Mouse (Mus musculus) midbrain, embryonic 16.5 days (tissue): ENCODE measurements around the gene Zfp352. TPM values are rescaled to one million over a fixed set of nuclear protein-coding genes. Genes with fewer than 3 reads are reported as not detected.
A peak's percentile ranks its signal among the peaks of the same experiment; 100 is the strongest.
"Not testable (repeated sequence)": the region's sequence is repeated elsewhere in the genome, so short reads cannot be mapped to it uniquely, and the experiment has no call there.

Experiments
- ATAC-seq: fragments of 200-750 bp; cut with Nextera tagmentation; 2 replicates; pipeline ENCODE4 v1.8.0; 2017; ENCODE audit warnings: moderate TSS enrichment
- H3K27ac ChIP-seq: fragments of 300-500 bp; sonication (generic); 2 replicates; pipeline ENCODE4 v1.5.1; 2014; ENCODE audit warnings: mild to moderate bottlenecking, low read length, mixed read lengths
- H3K27me3 ChIP-seq: fragments of 300-500 bp; sonication (generic); 2 replicates; pipeline ENCODE4 v1.6.1; 2014; ENCODE audit warnings: low read depth, low read length, mixed read lengths; ENCODE audit not compliant: control insufficient read depth, insufficient read depth
- H3K36me3 ChIP-seq: fragments of 300-500 bp; sonication (generic); 2 replicates; pipeline ENCODE4 v1.6.1; 2014; ENCODE audit warnings: mild to moderate bottlenecking, low read length, moderate library complexity, mixed read lengths; ENCODE audit not compliant: control insufficient read depth, insufficient read depth
- H3K4me1 ChIP-seq: fragments of 300-500 bp; sonication (generic); 2 replicates; pipeline ENCODE4 v1.6.1; 2014; ENCODE audit warnings: mild to moderate bottlenecking, low read length, mixed read lengths; ENCODE audit not compliant: control insufficient read depth, insufficient read depth
- H3K4me2 ChIP-seq: fragments of 300-500 bp; sonication (generic); 2 replicates; pipeline ENCODE4 v1.6.1; 2014; ENCODE audit warnings: mild to moderate bottlenecking, low read length, mixed read lengths
- H3K4me3 ChIP-seq: fragments of 300-500 bp; sonication (generic); 2 replicates; pipeline ENCODE4 v1.5.1; 2014; ENCODE audit warnings: low read depth, mild to moderate bottlenecking, low read length, moderate library complexity, mixed read lengths
- H3K9ac ChIP-seq: fragments of 300-500 bp; sonication (generic); 2 replicates; pipeline ENCODE4 v1.6.1; 2014; ENCODE audit warnings: low read depth, low read length, mixed read lengths
- H3K9me3 ChIP-seq: fragments of 300-500 bp; sonication (generic); replicated peaks from 2 replicates; pipeline ENCODE4 v1.6.1; 2014; ENCODE audit warnings: mild to moderate bottlenecking, low read length, mixed read lengths; ENCODE audit not compliant: control insufficient read depth, poor library complexity, severe bottlenecking
- WGBS: fragments of 180-500 bp; shearing (Covaris S2); extraction: QIAGEN DNeasy Blood & Tissue Kit; methylation state at CpG from one replicate; pipeline ENCODE4 v1.1.7; 2014; 5-methylcytosine and 5-hydroxymethylcytosine counted together
- polyA plus RNA-seq: library from polyadenylated mRNA; unstranded; fragments of >200 nt; fragmentation: Nextera tagmentation; extraction: Ambion mirVana; gene quantifications from 2 replicates; pipeline ENCODE4 v1.2.1, GENCODE M21; 2015

Zfp352 gene
- not detected in 2 replicates for polyA plus RNA-seq

- no peak within 1 kb of the TSS for H3K9ac ChIP-seq
- ATAC-seq, result no peak
- H3K4me3 ChIP-seq, result no peak within 1 kb of the TSS
- no peaks in the 10 kb centered on the region for H3K9me3 ChIP-seq
- no peaks in the 10 kb centered on the region for H3K27me3 ChIP-seq
- H3K36me3 ChIP-seq, result no peaks in the 10 kb centered on the region
- H3K27ac ChIP-seq, result no peak within 1 kb of the TSS
- no peaks in the 10 kb centered on the region for H3K4me1 ChIP-seq
- no peak within 1 kb of the TSS for H3K4me2 ChIP-seq
- 98% methylated on average over 2 of the region's 2 CpGs for WGBS
Observed at GRCm38 (mm10) chr4:90218520-90218919, at the start of gene Zfp352. Gene Zfp352, plus strand, starts transcription at chr4:90218820.

- Histone ChIP-seq H3K36me3 (no peaks in the 10 kb centered on the region), H3K9ac (no peak overlapping the region), H3K27ac (no peak overlapping the region), H3K9me3 (no peaks in the 10 kb centered on the region), H3K4me3 (no peak overlapping the region), H3K4me2 (no peak overlapping the region), H3K27me3 (no peaks in the 10 kb centered on the region), H3K4me1 (no peaks in the 10 kb centered on the region)
- peak; percentile 84 for ATAC-seq
- WGBS, result 80% methylated on average over 3 of the region's 3 CpGs
Observed at GRCm38 (mm10) chr4:90170890-90171483, 47.6 kb upstream of the Zfp352 start.

- ATAC-seq, result no peak
- no peaks in the 10 kb centered on the region for H3K36me3 ChIP-seq
- H3K4me1 ChIP-seq, result no peaks in the 10 kb centered on the region
- no peak overlapping the region for H3K4me3 ChIP-seq
- H3K9me3 ChIP-seq, result no peaks in the 10 kb centered on the region
- no peak overlapping the region for H3K27ac ChIP-seq
- no peak overlapping the region for H3K9ac ChIP-seq
- H3K27me3 ChIP-seq, result no peaks in the 10 kb centered on the region
- H3K4me2 ChIP-seq, result no peak overlapping the region
- 80% methylated on average over 1 of the region's 1 CpGs for WGBS
Observed at GRCm38 (mm10) chr4:90174036-90174435, 44.6 kb upstream of the Zfp352 start.

GRCm38 (mm10) chr4:90203421-90203820, 15.2 kb upstream of the Zfp352 start:
- Histone ChIP-seq H3K4me3 (no peak overlapping the region), H3K9ac (no peak overlapping the region), H3K27me3 (no peaks in the 10 kb centered on the region), H3K27ac (no peak overlapping the region), H3K9me3 (no peaks in the 10 kb centered on the region), H3K36me3 (no peaks in the 10 kb centered on the region), H3K4me1 (no peaks in the 10 kb centered on the region), H3K4me2 (no peak overlapping the region)
- WGBS, result 85% methylated on average over 5 of the region's 5 CpGs
- ATAC-seq, result no peak

- Histone ChIP-seq H3K4me1 (no peaks in the 10 kb centered on the region), H3K9me3 (no peaks in the 10 kb centered on the region), H3K27ac (no peak overlapping the region), H3K9ac (no peak overlapping the region), H3K27me3 (no peaks in the 10 kb centered on the region), H3K4me2 (no peak overlapping the region), H3K4me3 (no peak overlapping the region), H3K36me3 (no peaks in the 10 kb centered on the region)
- ATAC-seq, result peak; percentile 77; the same call in 1 of the 2 replicates
- 29% methylated on average over 1 of the region's 1 CpGs for WGBS
Observed at GRCm38 (mm10) chr4:90211475-90211874, 7.1 kb upstream of the Zfp352 start.

- Histone ChIP-seq H3K4me2 (no peak overlapping the region), H3K36me3 (no peaks in the 10 kb centered on the region), H3K4me1 (no peaks in the 10 kb centered on the region), H3K27me3 (no peaks in the 10 kb centered on the region), H3K27ac (no peak overlapping the region), H3K9me3 (no peaks in the 10 kb centered on the region), H3K9ac (no peak overlapping the region), H3K4me3 (no peak overlapping the region)
- 72% methylated on average over 3 of the region's 3 CpGs for WGBS
- no peak for ATAC-seq
Observed at GRCm38 (mm10) chr4:90212076-90212475, 6.5 kb upstream of the Zfp352 start.

- not testable (repeated sequence) for H3K9me3 ChIP-seq, H3K4me3 ChIP-seq, H3K4me1 ChIP-seq, ATAC-seq, H3K36me3 ChIP-seq, H3K27ac ChIP-seq, H3K4me2 ChIP-seq, H3K27me3 ChIP-seq, H3K9ac ChIP-seq
- WGBS, result 98% methylated on average over 5 of the region's 5 CpGs
Observed at GRCm38 (mm10) chr4:90235646-90236045, 17.0 kb downstream of the Zfp352 start.

GRCm38 (mm10) chr4:90269781-90270180, 51.2 kb downstream of the Zfp352 start:
- no peak overlapping the region for H3K4me2 ChIP-seq
- peaks cover 17% of the 10 kb centered on the region; the same call in 1 of the 2 replicates for H3K9me3 ChIP-seq
- no peak overlapping the region for H3K9ac ChIP-seq
- no peak overlapping the region for H3K4me3 ChIP-seq
- H3K4me1 ChIP-seq, result no peaks in the 10 kb centered on the region
- ATAC-seq, result no peak
- no peaks in the 10 kb centered on the region for H3K27me3 ChIP-seq
- H3K36me3 ChIP-seq, result no peaks in the 10 kb centered on the region
- H3K27ac ChIP-seq, result no peak overlapping the region
